Mouse (Mus musculus) thymus, adult 2 months (tissue): ENCODE results near the gene Zscan10. TPM values are rescaled to one million over a fixed set of nuclear protein-coding genes. Genes with fewer than 3 reads are reported as not detected.

Experiments
- DNase-seq: peaks from one replicate; pipeline ENCODE4 v3.0.0; 2021
- H3K27ac ChIP-seq: fragments of 200-500 bp; 2 replicates; pipeline ENCODE4 v1.5.1; 2012; ENCODE audit warnings: low read length, control low read depth; ENCODE audit not compliant: control insufficient read depth, insufficient read depth
- H3K27me3 ChIP-seq: fragments of 200-500 bp; 2 replicates; pipeline ENCODE4 v1.6.1; 2012; ENCODE audit warnings: mild to moderate bottlenecking, low read length, moderate library complexity, mixed read lengths; ENCODE audit not compliant: control insufficient read depth, insufficient read depth
- H3K36me3 ChIP-seq: fragments of 200-500 bp; 2 replicates; pipeline ENCODE4 v1.6.1; 2012; ENCODE audit warnings: mild to moderate bottlenecking, low read length, moderate library complexity; ENCODE audit not compliant: control insufficient read depth, insufficient read depth
- H3K4me1 ChIP-seq: fragments of 200-500 bp; replicated peaks from 2 replicates; pipeline ENCODE4 v1.6.1; 2012; ENCODE audit warnings: low read length; ENCODE audit not compliant: control insufficient read depth, insufficient read depth
- H3K4me3 ChIP-seq: fragments of 200-500 bp; 2 replicates; pipeline ENCODE4 v1.5.1; 2012; ENCODE audit warnings: mild to moderate bottlenecking, low read length, control low read depth, moderate library complexity; ENCODE audit not compliant: control insufficient read depth, insufficient read depth
- CTCF ChIP-seq: fragments of 200-500 bp; IDR thresholded peaks from 2 replicates; pipeline ENCODE4 v1.5.1; 2012; ENCODE audit warnings: mild to moderate bottlenecking, control low read depth, low read length, moderate library complexity, borderline replicate concordance; ENCODE audit not compliant: control insufficient read depth, poor library complexity, insufficient read depth; ENCODE audit errors: extremely low read depth
- POLR2A ChIP-seq: fragments of 200-500 bp; IDR thresholded peaks from 2 replicates; pipeline ENCODE4 v1.6.1; 2012; ENCODE audit warnings: mild to moderate bottlenecking, low read length, control low read depth, moderate library complexity; ENCODE audit not compliant: control insufficient read depth, poor library complexity, insufficient read depth; ENCODE audit errors: extremely low read depth
- WGBS: fragments of 180-500 bp; shearing (Covaris S2); methylation state at CpG from one replicate; pipeline ENCODE4 v1.1.7; 2018; 5-methylcytosine and 5-hydroxymethylcytosine counted together
- polyA plus RNA-seq: library from polyadenylated mRNA; depleted of rRNA; stranded (reverse); fragments of >200 nt; gene quantifications from 2 replicates; pipeline ENCODE4 v1.2.3, GENCODE M21; 2012

Zscan10 gene
- polyA plus RNA-seq, 1 experiment: 0.18 TPM

GRCm38 (mm10) chr17:23644613-23645495, 44.2 kb downstream of the Zscan10 start, which contains the start of gene Mmp25:
Mmp25 (minus strand) TSS chr17:23645277.
- Histone ChIP-seq H3K4me1 (peaks cover 6% of the 10 kb centered on the region; the same call in 1 of the 2 replicates), H3K36me3 (no peaks in the 10 kb centered on the region), H3K27me3 (peaks cover 8% of the 10 kb centered on the region), H3K4me3 (peak within 1 kb of the TSS; percentile 1; the same call in 1 of the 2 replicates), H3K27ac (no peak within 1 kb of the TSS)
- WGBS: 4% methylated on average over 58 of the region's 58 CpGs
- DNase-seq: no peak
- TF ChIP-seq POLR2A: no peak
- no peak for TF ChIP-seq CTCF

GRCm38 (mm10) chr17:23645894-23646293, 45.2 kb downstream of the Zscan10 start:
- H3K4me1 ChIP-seq: peaks cover 6% of the 10 kb centered on the region; the same call in 1 of the 2 replicates
- WGBS: 81% methylated on average over 10 of the region's 10 CpGs
- TF ChIP-seq POLR2A (no peak), CTCF (no peak)
- peaks cover 8% of the 10 kb centered on the region for H3K27me3 ChIP-seq
- no peak for DNase-seq
- H3K36me3 ChIP-seq: no peaks in the 10 kb centered on the region
- no peak overlapping the region for H3K27ac ChIP-seq
- H3K4me3 ChIP-seq: no peak overlapping the region

- H3K27ac ChIP-seq: no peak overlapping the region
- no peaks in the 10 kb centered on the region; the same call in 1 of the 2 replicates for H3K27me3 ChIP-seq
- no peak for DNase-seq
- H3K36me3 ChIP-seq: no peaks in the 10 kb centered on the region
- H3K4me3 ChIP-seq: no peak overlapping the region
- no peaks in the 10 kb centered on the region for H3K4me1 ChIP-seq
- TF ChIP-seq CTCF: no peak
- no peak for TF ChIP-seq POLR2A
- WGBS: 57% methylated on average over 6 of the region's 6 CpGs
These were observed 50.7 kb downstream of the Zscan10 start for GRCm38 (mm10) chr17:23651363-23651762.

- no peak for TF ChIP-seq POLR2A
- TF ChIP-seq CTCF: no peak
- Histone ChIP-seq H3K27me3 (no peaks in the 10 kb centered on the region), H3K27ac (no peak overlapping the region), H3K36me3 (no peaks in the 10 kb centered on the region), H3K4me1 (no peaks in the 10 kb centered on the region), H3K4me3 (no peak overlapping the region)
- no peak for DNase-seq
- 80% methylated on average over 2 of the region's 2 CpGs for WGBS
These were observed 52.7 kb downstream of the Zscan10 start for GRCm38 (mm10) chr17:23653324-23653723.

- DNase-seq: no peak
- Histone ChIP-seq H3K27ac (no peak overlapping the region), H3K36me3 (no peaks in the 10 kb centered on the region), H3K4me3 (no peak overlapping the region), H3K27me3 (no peaks in the 10 kb centered on the region), H3K4me1 (no peaks in the 10 kb centered on the region)
- no peak for TF ChIP-seq POLR2A
- no peak for TF ChIP-seq CTCF
- 18% methylated on average over 6 of the region's 6 CpGs for WGBS
These were observed 53.3 kb downstream of the Zscan10 start for GRCm38 (mm10) chr17:23654001-23654400.

GRCm38 (mm10) chr17:23654410-23654809, 53.8 kb downstream of the Zscan10 start:
- no peak for DNase-seq
- Histone ChIP-seq H3K4me3 (no peak overlapping the region), H3K36me3 (no peaks in the 10 kb centered on the region), H3K27me3 (no peaks in the 10 kb centered on the region; the same call in 1 of the 2 replicates), H3K4me1 (no peaks in the 10 kb centered on the region), H3K27ac (no peak overlapping the region)
- no peak for TF ChIP-seq POLR2A
- TF ChIP-seq CTCF: no peak
- 14% methylated on average over 2 of the region's 2 CpGs for WGBS

- Histone ChIP-seq H3K4me3 (no peak overlapping the region), H3K4me1 (0 out of 2 replicates have a peak, but pooled peaks cover 7% of the 10 kb centered on the region), H3K27ac (no peak overlapping the region), H3K27me3 (peaks cover 5% of the 10 kb centered on the region; the same call in 1 of the 2 replicates), H3K36me3 (no peaks in the 10 kb centered on the region)
- DNase-seq: no peak
- WGBS: 66% methylated on average over 3 of the region's 3 CpGs
- TF ChIP-seq CTCF: no peak
These were observed 57.8 kb downstream of the Zscan10 start for GRCm38 (mm10) chr17:23658450-23658849.
